Mouse (Mus musculus): Measurements from ENCODE around the gene Dapk1. TPM values are rescaled to one million over a fixed set of nuclear protein-coding genes. Genes with fewer than 3 reads are reported as not detected.

Dapk1 gene
- polyA plus RNA-seq, 1 experiment from 2014 or later = 22.8 TPM

- peaks cover 55% of the 10 kb centered on the region for H3K36me3 ChIP-seq
- peaks cover 3% of the 10 kb centered on the region for H3K4me1 ChIP-seq
- no peak overlapping the region for H3K4me3 ChIP-seq
- H3K27me3 ChIP-seq = no peaks in the 10 kb centered on the region
- no peak overlapping the region for H3K27ac ChIP-seq
- no peak overlapping the region for H3K4me2 ChIP-seq
- WGBS = 92% methylated on average over 2 of the region's 2 CpGs
- no peak overlapping the region for H3K9ac ChIP-seq
- no peaks in the 10 kb centered on the region for H3K9me3 ChIP-seq
- ATAC-seq (ENCODE audit: insufficient number of reproducible peaks, low FRiP score, low TSS enrichment, low read depth) = no peak
Observed at GRCm38 (mm10) chr13:60748556-60748955, 146.8 kb downstream of the Dapk1 start.

GRCm38 (mm10) chr13:60750930-60751329 is 149.2 kb downstream of the Dapk1 start:
- Histone ChIP-seq H3K9ac (no peak overlapping the region), H3K36me3 (peaks cover 64% of the 10 kb centered on the region), H3K27ac (no peak overlapping the region), H3K9me3 (no peaks in the 10 kb centered on the region), H3K4me2 (no peak overlapping the region), H3K4me1 (no peaks in the 10 kb centered on the region), H3K4me3 (no peak overlapping the region), H3K27me3 (no peaks in the 10 kb centered on the region)
- ATAC-seq (ENCODE audit: insufficient number of reproducible peaks, low FRiP score, low TSS enrichment, low read depth) = no peak
- 87% methylated on average over 7 of the region's 7 CpGs for WGBS

- H3K36me3 ChIP-seq = peaks cover 75% of the 10 kb centered on the region
- 93% methylated on average over 6 of the region's 6 CpGs for WGBS
- H3K27me3 ChIP-seq = no peaks in the 10 kb centered on the region
- H3K4me1 ChIP-seq = no peaks in the 10 kb centered on the region
- H3K9me3 ChIP-seq = no peaks in the 10 kb centered on the region
- no peak for ATAC-seq (ENCODE audit: insufficient number of reproducible peaks, low FRiP score, low TSS enrichment, low read depth)
- H3K4me3 ChIP-seq = no peak overlapping the region
- H3K27ac ChIP-seq = no peak overlapping the region
- no peak overlapping the region for H3K4me2 ChIP-seq
- no peak overlapping the region for H3K9ac ChIP-seq
Observed at GRCm38 (mm10) chr13:60753216-60753615, 151.5 kb downstream of the Dapk1 start.

- no peak overlapping the region for H3K27ac ChIP-seq
- H3K9ac ChIP-seq = no peak overlapping the region
- no peaks in the 10 kb centered on the region for H3K4me1 ChIP-seq
- H3K4me2 ChIP-seq = no peak overlapping the region
- H3K9me3 ChIP-seq = no peaks in the 10 kb centered on the region
- WGBS = 32% methylated on average over 2 of the region's 2 CpGs
- no peak overlapping the region for H3K4me3 ChIP-seq
- H3K36me3 ChIP-seq = peaks cover 60% of the 10 kb centered on the region
- H3K27me3 ChIP-seq = no peaks in the 10 kb centered on the region
- no peak for ATAC-seq (ENCODE audit: insufficient number of reproducible peaks, low FRiP score, low TSS enrichment, low read depth)
Observed at GRCm38 (mm10) chr13:60755251-60755650, 153.5 kb downstream of the Dapk1 start.

GRCm38 (mm10) chr13:60757292-60757691 is 155.5 kb downstream of the Dapk1 start:
- H3K9ac ChIP-seq = no peak overlapping the region
- no peak for ATAC-seq (ENCODE audit: insufficient number of reproducible peaks, low FRiP score, low TSS enrichment, low read depth)
- H3K27me3 ChIP-seq = no peaks in the 10 kb centered on the region
- H3K4me2 ChIP-seq = no peak overlapping the region
- no peak overlapping the region for H3K4me3 ChIP-seq
- 81% methylated on average over 13 of the region's 13 CpGs for WGBS
- H3K4me1 ChIP-seq = no peaks in the 10 kb centered on the region
- H3K36me3 ChIP-seq = peaks cover 57% of the 10 kb centered on the region
- H3K27ac ChIP-seq = no peak overlapping the region
- no peaks in the 10 kb centered on the region for H3K9me3 ChIP-seq

GRCm38 (mm10) chr13:60759136-60759535 is 157.4 kb downstream of the Dapk1 start:
- Histone ChIP-seq H3K36me3 (peaks cover 49% of the 10 kb centered on the region), H3K4me2 (no peak overlapping the region), H3K9ac (no peak overlapping the region), H3K27ac (no peak overlapping the region), H3K4me3 (no peak overlapping the region), H3K27me3 (no peaks in the 10 kb centered on the region), H3K9me3 (no peaks in the 10 kb centered on the region), H3K4me1 (no peaks in the 10 kb centered on the region)
- ATAC-seq (ENCODE audit: insufficient number of reproducible peaks, low FRiP score, low TSS enrichment, low read depth) = no peak
- 35% methylated on average over 6 of the region's 6 CpGs for WGBS

- peaks cover 45% of the 10 kb centered on the region for H3K36me3 ChIP-seq
- no peak overlapping the region for H3K4me2 ChIP-seq
- no peaks in the 10 kb centered on the region for H3K27me3 ChIP-seq
- no peak overlapping the region for H3K9ac ChIP-seq
- no peak overlapping the region for H3K4me3 ChIP-seq
- 93% methylated on average over 12 of the region's 12 CpGs for WGBS
- H3K4me1 ChIP-seq = no peaks in the 10 kb centered on the region
- 0 out of 2 replicates have a peak, but pooled peaks have one; percentile 24 for ATAC-seq (ENCODE audit: insufficient number of reproducible peaks, low FRiP score, low TSS enrichment, low read depth)
- no peaks in the 10 kb centered on the region for H3K9me3 ChIP-seq
- H3K27ac ChIP-seq = no peak overlapping the region
Observed at GRCm38 (mm10) chr13:60760392-60760791, 158.6 kb downstream of the Dapk1 start.

GRCm38 (mm10) chr13:60761161-60761560 is 159.4 kb downstream of the Dapk1 start:
- Histone ChIP-seq H3K9ac (no peak overlapping the region), H3K4me3 (no peak overlapping the region), H3K27ac (no peak overlapping the region), H3K36me3 (peaks cover 45% of the 10 kb centered on the region), H3K9me3 (no peaks in the 10 kb centered on the region), H3K27me3 (no peaks in the 10 kb centered on the region), H3K4me2 (no peak overlapping the region), H3K4me1 (no peaks in the 10 kb centered on the region)
- 95% methylated on average over 17 of the region's 17 CpGs for WGBS
- no peak for ATAC-seq (ENCODE audit: insufficient number of reproducible peaks, low FRiP score, low TSS enrichment, low read depth)

- Histone ChIP-seq H3K27me3 (no peaks in the 10 kb centered on the region), H3K36me3 (no peaks in the 10 kb centered on the region), H3K4me2 (no peak overlapping the region), H3K9me3 (no peaks in the 10 kb centered on the region), H3K4me3 (no peak overlapping the region), H3K9ac (no peak overlapping the region), H3K4me1 (no peaks in the 10 kb centered on the region), H3K27ac (no peak overlapping the region)
- 85% methylated on average over 3 of the region's 3 CpGs for WGBS
- no peak for ATAC-seq (ENCODE audit: insufficient number of reproducible peaks, low FRiP score, low TSS enrichment, low read depth)
Observed at GRCm38 (mm10) chr13:60780534-60780933, 178.8 kb downstream of the Dapk1 start.

- Histone ChIP-seq H3K27ac (no peak overlapping the region), H3K36me3 (no peaks in the 10 kb centered on the region), H3K27me3 (no peaks in the 10 kb centered on the region), H3K4me2 (no peak overlapping the region), H3K9ac (no peak overlapping the region), H3K4me1 (no peaks in the 10 kb centered on the region), H3K9me3 (no peaks in the 10 kb centered on the region), H3K4me3 (no peak overlapping the region)
- 82% methylated on average over 7 of the region's 7 CpGs for WGBS
- no peak for ATAC-seq (ENCODE audit: insufficient number of reproducible peaks, low FRiP score, low TSS enrichment, low read depth)
Observed at GRCm38 (mm10) chr13:60783301-60783700, 181.6 kb downstream of the Dapk1 start.

GRCm38 (mm10) chr13:60786264-60786663 is 184.5 kb downstream of the Dapk1 start, which contains the start of gene BC051665:
Gene BC051665 (minus strand): TSS chr13:60786364.
- Histone ChIP-seq H3K27ac (no peak within 1 kb of the TSS), H3K27me3 (no peaks in the 10 kb centered on the region), H3K4me1 (no peaks in the 10 kb centered on the region), H3K4me2 (no peak within 1 kb of the TSS), H3K36me3 (no peaks in the 10 kb centered on the region), H3K9ac (no peak within 1 kb of the TSS), H3K4me3 (no peak within 1 kb of the TSS), H3K9me3 (no peaks in the 10 kb centered on the region)
- no peak for ATAC-seq (ENCODE audit: insufficient number of reproducible peaks, low FRiP score, low TSS enrichment, low read depth)

GRCm38 (mm10) chr13:60789466-60789865 is 187.7 kb downstream of the Dapk1 start:
- 90% methylated on average over 1 of the region's 1 CpGs for WGBS
- no peak for ATAC-seq (ENCODE audit: insufficient number of reproducible peaks, low FRiP score, low TSS enrichment, low read depth)

GRCm38 (mm10) chr13:60802749-60803148 is 201.0 kb downstream of the Dapk1 start, which contains the start of gene Ctsll3:
Gene Ctsll3 (minus strand): TSS chr13:60802849.
- 67% methylated on average over 1 of the region's 1 CpGs for WGBS
- Histone ChIP-seq H3K9me3 (no peaks in the 10 kb centered on the region), H3K4me2 (no peak within 1 kb of the TSS), H3K4me3 (no peak within 1 kb of the TSS), H3K9ac (no peak within 1 kb of the TSS), H3K27ac (no peak within 1 kb of the TSS), H3K4me1 (no peaks in the 10 kb centered on the region), H3K36me3 (no peaks in the 10 kb centered on the region), H3K27me3 (no peaks in the 10 kb centered on the region)
- ATAC-seq (ENCODE audit: insufficient number of reproducible peaks, low FRiP score, low TSS enrichment, low read depth) = no peak

More at GRCm38 (mm10) chr13:60789466-60789865, 187.7 kb downstream of the Dapk1 start:
- Histone ChIP-seq H3K27ac (no peak overlapping the region), H3K9me3 (no peaks in the 10 kb centered on the region), H3K4me2 (no peak overlapping the region), H3K4me1 (no peaks in the 10 kb centered on the region), H3K9ac (no peak overlapping the region), H3K27me3 (no peaks in the 10 kb centered on the region), H3K36me3 (no peaks in the 10 kb centered on the region), H3K4me3 (no peak overlapping the region)
